Mouse (Mus musculus): ENCODE results near the gene Cyp2s1. TPM values are rescaled to one million over a fixed set of nuclear protein-coding genes. Genes with fewer than 3 reads are reported as not detected.

Gene Cyp2s1
- polyA plus RNA-seq, 1 experiment from 2014 or later = 0.10 TPM

- Histone ChIP-seq H3K4me3 (ENCODE audit: low read depth, low read length) (no peak overlapping the region), H3K4me1 (ENCODE audit: control insufficient read depth, insufficient read depth, low read length) (no peaks in the 10 kb centered on the region), H3K27me3 (ENCODE audit: control insufficient read depth, insufficient read depth, low read length) (no peaks in the 10 kb centered on the region), H3K9me3 (ENCODE audit: control insufficient read depth, low read length) (no peaks in the 10 kb centered on the region), H3K27ac (ENCODE audit: low read depth, low read length) (no peak overlapping the region), H3K9ac (ENCODE audit: low read length) (no peak overlapping the region), H3K4me2 (no peak overlapping the region), H3K36me3 (ENCODE audit: control insufficient read depth, insufficient read depth, low read length) (no peaks in the 10 kb centered on the region)
- ATAC-seq (ENCODE audit: low FRiP score) = no peak
- 63% methylated on average over 9 of the region's 9 CpGs for WGBS
- no peak for DNase-seq (ENCODE audit: low spot score, missing footprints)
Measured at GRCm38 (mm10) chr7:25825043-25825442, 8.3 kb upstream of the Cyp2s1 start.

GRCm38 (mm10) chr7:25815571-25815970 lies 1.1 kb downstream of the Cyp2s1 start:
- H3K4me3 ChIP-seq (ENCODE audit: low read depth, low read length) = no peak overlapping the region
- peaks cover 12% of the 10 kb centered on the region for H3K27me3 ChIP-seq (ENCODE audit: control insufficient read depth, insufficient read depth, low read length)

GRCm38 (mm10) chr7:25814711-25815110 lies 2.0 kb downstream of the Cyp2s1 start:
- Histone ChIP-seq H3K36me3 (ENCODE audit: control insufficient read depth, insufficient read depth, low read length) (no peaks in the 10 kb centered on the region), H3K27ac (ENCODE audit: low read depth, low read length) (no peak overlapping the region), H3K9ac (ENCODE audit: low read length) (no peak overlapping the region), H3K9me3 (ENCODE audit: control insufficient read depth, low read length) (no peaks in the 10 kb centered on the region), H3K4me3 (ENCODE audit: low read depth, low read length) (no peak overlapping the region), H3K27me3 (ENCODE audit: control insufficient read depth, insufficient read depth, low read length) (peaks cover 12% of the 10 kb centered on the region), H3K4me1 (ENCODE audit: control insufficient read depth, insufficient read depth, low read length) (0 out of 2 replicates have a peak, but pooled peaks cover 4% of the 10 kb centered on the region), H3K4me2 (no peak overlapping the region)
- WGBS = 88% methylated on average over 9 of the region's 9 CpGs
- peak; percentile 53 for DNase-seq (ENCODE audit: low spot score, missing footprints)
- ATAC-seq (ENCODE audit: low FRiP score) = no peak

More at GRCm38 (mm10) chr7:25815571-25815970, 1.1 kb downstream of the Cyp2s1 start:
- 0 out of 2 replicates have a peak, but pooled peaks cover 4% of the 10 kb centered on the region for H3K4me1 ChIP-seq (ENCODE audit: control insufficient read depth, insufficient read depth, low read length)
- WGBS = 24% methylated on average over 7 of the region's 7 CpGs
- DNase-seq (ENCODE audit: low spot score, missing footprints) (no peak), ATAC-seq (ENCODE audit: low FRiP score) (no peak)
- H3K27ac ChIP-seq (ENCODE audit: low read depth, low read length) = no peak overlapping the region
- no peaks in the 10 kb centered on the region for H3K36me3 ChIP-seq (ENCODE audit: control insufficient read depth, insufficient read depth, low read length)
- H3K4me2 ChIP-seq = peak overlapping the region; percentile 85; the same call in 1 of the 2 replicates
- no peaks in the 10 kb centered on the region for H3K9me3 ChIP-seq (ENCODE audit: control insufficient read depth, low read length)
- no peak overlapping the region; the same call in 1 of the 2 replicates for H3K9ac ChIP-seq (ENCODE audit: low read length)

GRCm38 (mm10) chr7:25812195-25812594 lies 4.5 kb downstream of the Cyp2s1 start:
- Histone ChIP-seq H3K36me3 (ENCODE audit: control insufficient read depth, insufficient read depth, low read length) (no peaks in the 10 kb centered on the region), H3K9ac (ENCODE audit: low read length) (no peak overlapping the region), H3K27me3 (ENCODE audit: control insufficient read depth, insufficient read depth, low read length) (peaks cover 12% of the 10 kb centered on the region), H3K9me3 (ENCODE audit: control insufficient read depth, low read length) (no peaks in the 10 kb centered on the region), H3K4me3 (ENCODE audit: low read depth, low read length) (no peak overlapping the region), H3K4me2 (no peak overlapping the region), H3K4me1 (ENCODE audit: control insufficient read depth, insufficient read depth, low read length) (0 out of 2 replicates have a peak, but pooled peaks cover 4% of the 10 kb centered on the region), H3K27ac (ENCODE audit: low read depth, low read length) (no peak overlapping the region)
- WGBS = 59% methylated on average over 1 of the region's 1 CpGs
- no peak for DNase-seq (ENCODE audit: low spot score, missing footprints)
- ATAC-seq (ENCODE audit: low FRiP score) = no peak

- ATAC-seq (ENCODE audit: low FRiP score) = no peak
- Histone ChIP-seq H3K9me3 (ENCODE audit: control insufficient read depth, low read length) (no peaks in the 10 kb centered on the region), H3K4me1 (ENCODE audit: control insufficient read depth, insufficient read depth, low read length) (0 out of 2 replicates have a peak, but pooled peaks cover 4% of the 10 kb centered on the region)
Measured at GRCm38 (mm10) chr7:25811716-25812115, 5.0 kb downstream of the Cyp2s1 start.

GRCm38 (mm10) chr7:25805631-25806343 lies 10.9 kb downstream of the Cyp2s1 start:
- peak; percentile 98 for DNase-seq (ENCODE audit: low spot score, missing footprints)
- no peak overlapping the region for H3K27ac ChIP-seq (ENCODE audit: low read depth, low read length)
- no peaks in the 10 kb centered on the region for H3K27me3 ChIP-seq (ENCODE audit: control insufficient read depth, insufficient read depth, low read length)
- no peaks in the 10 kb centered on the region for H3K9me3 ChIP-seq (ENCODE audit: control insufficient read depth, low read length)
- peak overlapping the region; percentile 22; the same call in 1 of the 2 replicates for H3K4me2 ChIP-seq
- no peaks in the 10 kb centered on the region for H3K4me1 ChIP-seq (ENCODE audit: control insufficient read depth, insufficient read depth, low read length)
- H3K4me3 ChIP-seq (ENCODE audit: low read depth, low read length) = no peak overlapping the region
- H3K36me3 ChIP-seq (ENCODE audit: control insufficient read depth, insufficient read depth, low read length) = no peaks in the 10 kb centered on the region
- WGBS = 36% methylated on average over 21 of the region's 21 CpGs
- peak; percentile 51 for ATAC-seq (ENCODE audit: low FRiP score)
- no peak overlapping the region for H3K9ac ChIP-seq (ENCODE audit: low read length)

More at GRCm38 (mm10) chr7:25811716-25812115, 5.0 kb downstream of the Cyp2s1 start:
- 71% methylated on average over 2 of the region's 2 CpGs for WGBS
- no peak overlapping the region for H3K27ac ChIP-seq (ENCODE audit: low read depth, low read length)
- H3K9ac ChIP-seq (ENCODE audit: low read length) = no peak overlapping the region
- no peak overlapping the region for H3K4me3 ChIP-seq (ENCODE audit: low read depth, low read length)
- peaks cover 10% of the 10 kb centered on the region for H3K27me3 ChIP-seq (ENCODE audit: control insufficient read depth, insufficient read depth, low read length)
- H3K36me3 ChIP-seq (ENCODE audit: control insufficient read depth, insufficient read depth, low read length) = no peaks in the 10 kb centered on the region
- peak; percentile 68 for DNase-seq (ENCODE audit: low spot score, missing footprints)
- H3K4me2 ChIP-seq = no peak overlapping the region

GRCm38 (mm10) chr7:25804792-25805191 lies 11.9 kb downstream of the Cyp2s1 start:
- no peaks in the 10 kb centered on the region for H3K4me1 ChIP-seq (ENCODE audit: control insufficient read depth, insufficient read depth, low read length)
- no peak overlapping the region for H3K4me3 ChIP-seq (ENCODE audit: low read depth, low read length)
- H3K9me3 ChIP-seq (ENCODE audit: control insufficient read depth, low read length) = no peaks in the 10 kb centered on the region
- WGBS = 69% methylated on average over 4 of the region's 4 CpGs
- H3K9ac ChIP-seq (ENCODE audit: low read length) = no peak overlapping the region
- no peaks in the 10 kb centered on the region for H3K36me3 ChIP-seq (ENCODE audit: control insufficient read depth, insufficient read depth, low read length)
- H3K4me2 ChIP-seq = no peak overlapping the region
- H3K27ac ChIP-seq (ENCODE audit: low read depth, low read length) = no peak overlapping the region
- H3K27me3 ChIP-seq (ENCODE audit: control insufficient read depth, insufficient read depth, low read length) = no peaks in the 10 kb centered on the region
- ATAC-seq (ENCODE audit: low FRiP score) = no peak
- peak; percentile 47 for DNase-seq (ENCODE audit: low spot score, missing footprints)

GRCm38 (mm10) chr7:25803460-25803859 lies 13.3 kb downstream of the Cyp2s1 start:
- Histone ChIP-seq H3K27ac (ENCODE audit: low read depth, low read length) (no peak overlapping the region), H3K9ac (ENCODE audit: low read length) (no peak overlapping the region), H3K9me3 (ENCODE audit: control insufficient read depth, low read length) (no peaks in the 10 kb centered on the region), H3K4me3 (ENCODE audit: low read depth, low read length) (no peak overlapping the region), H3K4me1 (ENCODE audit: control insufficient read depth, insufficient read depth, low read length) (no peaks in the 10 kb centered on the region), H3K36me3 (ENCODE audit: control insufficient read depth, insufficient read depth, low read length) (no peaks in the 10 kb centered on the region), H3K4me2 (no peak overlapping the region), H3K27me3 (ENCODE audit: control insufficient read depth, insufficient read depth, low read length) (no peaks in the 10 kb centered on the region)
- WGBS = 82% methylated on average over 13 of the region's 13 CpGs
- DNase-seq (ENCODE audit: low spot score, missing footprints) = peak; percentile 79
- no peak for ATAC-seq (ENCODE audit: low FRiP score)

Measured in midbrain, embryonic 11.5 days (tissue).